Mouse (Mus musculus): ENCODE measurements around the gene Unc13d. TPM values are rescaled to one million over a fixed set of nuclear protein-coding genes. Genes with fewer than 3 reads are reported as not detected.
A peak's percentile ranks its signal among the peaks of the same experiment; 100 is the strongest.

Unc13d gene
- polyA plus RNA-seq, 1 experiment = 9.1 TPM

GRCm38 (mm10) chr11:116027756-116028155 is 50.0 kb downstream of the Unc13d start, which contains the start of gene H3f3b:
TSS of gene H3f3b (minus strand) at chr11:116027962.
- TF ChIP-seq MYOG (IDR thresholded peaks at IDR 0.05; ENCODE audit: control insufficient read depth in 1 of 3, insufficient read depth in 1 of 3, insufficient read length in 2 of 3, low read depth in 2 of 3) (no peak), MYOD1 (IDR thresholded peaks at IDR 0.05; ENCODE audit: control insufficient read depth in 1 of 3, insufficient read length in 2 of 3, low read depth in 2 of 3) (no peak), POLR2A (IDR thresholded peaks at IDR 0.05; ENCODE audit: insufficient read length, low read depth) (no peak), REST (IDR thresholded peaks at IDR 0.05; ENCODE audit: insufficient read depth, insufficient read length) (no peak), TCF12 (IDR thresholded peaks at IDR 0.05; ENCODE audit: insufficient read depth, poor library complexity, severe bottlenecking) (no peak), SRF (IDR thresholded peaks at IDR 0.05; ENCODE audit: control insufficient read depth, insufficient read length, low read depth) (no peak), USF1 (IDR thresholded peaks at IDR 0.05; ENCODE audit: low read depth) (no peak), MAX (IDR thresholded peaks at IDR 0.05; ENCODE audit: low read depth) (no peak), CEBPB (IDR thresholded peaks at IDR 0.05; ENCODE audit: insufficient read depth, poor library complexity, severe bottlenecking) (no peak), TCF3 (IDR thresholded peaks at IDR 0.05; ENCODE audit: insufficient read length, low read depth) (no peak), POLR2AphosphoS2 (IDR thresholded peaks at IDR 0.05; ENCODE audit: insufficient read length, low read depth) (no peak), E2F4 (IDR thresholded peaks at IDR 0.05; ENCODE audit: insufficient read depth) (no peak)
- Histone ChIP-seq H3K27me3 (ENCODE audit: control insufficient read depth, insufficient read depth, insufficient read length) (no peaks in the 10 kb centered on the region), H3K36me3 (ENCODE audit: control insufficient read depth, insufficient read depth) (peaks cover 4% of the 10 kb centered on the region), H3K4me2 (ENCODE audit: low read depth) (peak within 1 kb of the TSS; percentile 51), H3K4me3 (no peak within 1 kb of the TSS), H3ac (ENCODE audit: control insufficient read depth, insufficient read length) (no peak within 1 kb of the TSS), H3K79me2 (ENCODE audit: control insufficient read depth, insufficient read depth) (peaks cover 30% of the 10 kb centered on the region)

GRCm38 (mm10) chr11:116025056-116025845 is 52.5 kb downstream of the Unc13d start:
- no peaks in the 10 kb centered on the region for H3K27me3 ChIP-seq (ENCODE audit: control insufficient read depth, insufficient read depth, insufficient read length)
- H3K36me3 ChIP-seq (ENCODE audit: control insufficient read depth, insufficient read depth) = peaks cover 19% of the 10 kb centered on the region
- H3K4me2 ChIP-seq (ENCODE audit: low read depth) = no peak overlapping the region
- TF ChIP-seq USF1 (IDR thresholded peaks at IDR 0.05; ENCODE audit: low read depth) (no peak), TCF12 (IDR thresholded peaks at IDR 0.05; ENCODE audit: insufficient read depth, poor library complexity, severe bottlenecking) (no peak), MYOG (IDR thresholded peaks at IDR 0.05; ENCODE audit: control insufficient read depth in 1 of 3, insufficient read depth in 1 of 3, insufficient read length in 2 of 3, low read depth in 2 of 3) (no peak), POLR2AphosphoS2 (IDR thresholded peaks at IDR 0.05; ENCODE audit: insufficient read length, low read depth) (no peak), REST (IDR thresholded peaks at IDR 0.05; ENCODE audit: insufficient read depth, insufficient read length) (no peak)
- no peak overlapping the region for H3ac ChIP-seq (ENCODE audit: control insufficient read depth, insufficient read length)
- H3K4me3 ChIP-seq = no peak overlapping the region
- H3K79me2 ChIP-seq (ENCODE audit: control insufficient read depth, insufficient read depth) = peaks cover 23% of the 10 kb centered on the region

DNA sequence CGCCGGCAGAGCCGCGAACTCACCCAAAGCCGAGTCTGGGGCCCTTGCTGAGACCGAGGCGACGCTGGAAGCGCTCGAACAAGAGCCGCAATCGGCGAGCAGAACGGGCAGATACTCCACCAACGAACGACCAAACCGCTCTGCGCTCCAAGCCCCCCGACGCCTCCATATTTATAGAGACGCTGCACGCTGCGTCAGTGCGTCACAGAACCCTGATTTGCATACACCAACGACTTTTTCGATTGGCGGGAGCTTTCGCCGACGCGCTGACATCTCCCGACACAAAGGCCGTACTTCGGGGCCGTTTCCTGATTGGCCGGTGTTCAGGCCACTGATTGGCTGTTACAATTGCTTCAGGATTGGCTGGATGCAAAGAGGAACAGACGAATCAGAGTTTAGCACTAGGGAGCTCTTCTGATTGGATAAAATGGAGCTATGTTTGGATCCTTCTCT is 53.4 kb downstream of the Unc13d start:
- Histone ChIP-seq H3K4me2 (ENCODE audit: low read depth) (no peak overlapping the region), H3K79me2 (ENCODE audit: control insufficient read depth, insufficient read depth) (peaks cover 23% of the 10 kb centered on the region), H3ac (ENCODE audit: control insufficient read depth, insufficient read length) (peak overlapping the region; percentile 43), H3K36me3 (ENCODE audit: control insufficient read depth, insufficient read depth) (peaks cover 19% of the 10 kb centered on the region), H3K27me3 (ENCODE audit: control insufficient read depth, insufficient read depth, insufficient read length) (no peaks in the 10 kb centered on the region), H3K4me3 (peak overlapping the region; percentile 95)
- TF ChIP-seq USF1 (IDR thresholded peaks at IDR 0.05; ENCODE audit: low read depth) = no peak
- TF ChIP-seq MYOD1 (IDR thresholded peaks at IDR 0.05; ENCODE audit: control insufficient read depth in 1 of 3, insufficient read length in 2 of 3, low read depth in 2 of 3) = no peak
- no peak for TF ChIP-seq CEBPB (IDR thresholded peaks at IDR 0.05; ENCODE audit: insufficient read depth, poor library complexity, severe bottlenecking)
- TF ChIP-seq REST (IDR thresholded peaks at IDR 0.05; ENCODE audit: insufficient read depth, insufficient read length) = peak; percentile 29
- no peak for TF ChIP-seq MYOG (IDR thresholded peaks at IDR 0.05; ENCODE audit: control insufficient read depth in 1 of 3, insufficient read depth in 1 of 3, insufficient read length in 2 of 3, low read depth in 2 of 3)
- TF ChIP-seq TCF12 (IDR thresholded peaks at IDR 0.05; ENCODE audit: insufficient read depth, poor library complexity, severe bottlenecking) = no peak
- TF ChIP-seq SRF (IDR thresholded peaks at IDR 0.05; ENCODE audit: control insufficient read depth, insufficient read length, low read depth) = peak; percentile 82
- no peak for TF ChIP-seq TCF3 (IDR thresholded peaks at IDR 0.05; ENCODE audit: insufficient read length, low read depth)
- no peak for TF ChIP-seq MAX (IDR thresholded peaks at IDR 0.05; ENCODE audit: low read depth)
- TF ChIP-seq POLR2A (IDR thresholded peaks at IDR 0.05; ENCODE audit: insufficient read length, low read depth) = peak; percentile 97
- TF ChIP-seq E2F4 (IDR thresholded peaks at IDR 0.05; ENCODE audit: insufficient read depth) = no peak
- TF ChIP-seq POLR2AphosphoS2 (IDR thresholded peaks at IDR 0.05; ENCODE audit: insufficient read length, low read depth) = peak; percentile 100

- H3ac ChIP-seq (ENCODE audit: control insufficient read depth, insufficient read length) = peak overlapping the region; percentile 43
Observed at GRCm38 (mm10) chr11:116023771-116024355, 53.9 kb downstream of the Unc13d start.

More at GRCm38 (mm10) chr11:116023771-116024355, 53.9 kb downstream of the Unc13d start:
- no peak for TF ChIP-seq CEBPB (IDR thresholded peaks at IDR 0.05; ENCODE audit: insufficient read depth, poor library complexity, severe bottlenecking)
- no peak for TF ChIP-seq POLR2A (IDR thresholded peaks at IDR 0.05; ENCODE audit: insufficient read length, low read depth)
- TF ChIP-seq TCF12 (IDR thresholded peaks at IDR 0.05; ENCODE audit: insufficient read depth, poor library complexity, severe bottlenecking) = no peak
- no peak for TF ChIP-seq TCF3 (IDR thresholded peaks at IDR 0.05; ENCODE audit: insufficient read length, low read depth)
- no peak for TF ChIP-seq SRF (IDR thresholded peaks at IDR 0.05; ENCODE audit: control insufficient read depth, insufficient read length, low read depth)
- no peak for TF ChIP-seq POLR2AphosphoS2 (IDR thresholded peaks at IDR 0.05; ENCODE audit: insufficient read length, low read depth)
- TF ChIP-seq MYOD1 (IDR thresholded peaks at IDR 0.05; ENCODE audit: control insufficient read depth in 1 of 3, insufficient read length in 2 of 3, low read depth in 2 of 3) = peak in 2 of 3 experiments; percentile 12 to 51
- no peak for TF ChIP-seq MAX (IDR thresholded peaks at IDR 0.05; ENCODE audit: low read depth)
- TF ChIP-seq E2F4 (IDR thresholded peaks at IDR 0.05; ENCODE audit: insufficient read depth) = peak; percentile 36
- no peak for TF ChIP-seq USF1 (IDR thresholded peaks at IDR 0.05; ENCODE audit: low read depth)
- TF ChIP-seq MYOG (IDR thresholded peaks at IDR 0.05; ENCODE audit: control insufficient read depth in 1 of 3, insufficient read depth in 1 of 3, insufficient read length in 2 of 3, low read depth in 2 of 3) = peak in 2 of 3 experiments; percentile 3 to 47
- Histone ChIP-seq H3K27me3 (ENCODE audit: control insufficient read depth, insufficient read depth, insufficient read length) (no peaks in the 10 kb centered on the region), H3K36me3 (ENCODE audit: control insufficient read depth, insufficient read depth) (peaks cover 19% of the 10 kb centered on the region), H3K79me2 (ENCODE audit: control insufficient read depth, insufficient read depth) (peaks cover 23% of the 10 kb centered on the region), H3K4me2 (ENCODE audit: low read depth) (no peak overlapping the region), H3K4me3 (peak overlapping the region; percentile 95)
